Mouse (Mus musculus): ENCODE measurements around the gene Gm10964.

- no peak for TF ChIP-seq CTCF (IDR thresholded peaks at IDR 0.05; ENCODE audit: low read depth)
- no peak for TF ChIP-seq EP300 (optimal IDR thresholded peaks at IDR 0.05)
Measured at GRCm38 (mm10) chr3:103734696-103735519, 4.3 kb upstream of the Gm10964 start.
